Mouse (Mus musculus) kidney, adult 2 months (tissue): ENCODE results near the gene Nup93. TPM values are rescaled to one million over a fixed set of nuclear protein-coding genes. Genes with fewer than 3 reads are reported as not detected.
"Not testable (repeated sequence)": the region's sequence is repeated elsewhere in the genome, so short reads cannot be mapped to it uniquely, and the experiment has no call there.

Experiments used
- DNase-seq: peaks from one replicate; pipeline ENCODE4 v3.0.0; 2021
- H3K27ac ChIP-seq: fragments of 200-500 bp; 2 replicates; pipeline ENCODE4 v1.5.1; 2012; ENCODE audit warnings: low read depth, low read length, control low read depth, inconsistent platforms; ENCODE audit not compliant: insufficient read depth
- H3K27me3 ChIP-seq: fragments of 200-500 bp; replicated peaks from 2 replicates; pipeline ENCODE4 v1.6.1; 2012; ENCODE audit warnings: mild to moderate bottlenecking, moderate library complexity, low read length, inconsistent platforms; ENCODE audit not compliant: control insufficient read depth, insufficient read depth
- H3K36me3 ChIP-seq: fragments of 200-500 bp; 2 replicates; pipeline ENCODE4 v1.6.1; 2012; ENCODE audit warnings: mild to moderate bottlenecking, moderate library complexity, low read length, inconsistent platforms; ENCODE audit not compliant: control insufficient read depth, insufficient read depth
- H3K4me1 ChIP-seq: fragments of 200-500 bp; 2 replicates; pipeline ENCODE4 v1.6.1; 2011; ENCODE audit warnings: low read length; ENCODE audit not compliant: control insufficient read depth, insufficient read depth
- H3K4me3 ChIP-seq: fragments of 200-500 bp; 2 replicates; pipeline ENCODE4 v1.5.1; 2011; ENCODE audit warnings: mild to moderate bottlenecking, low read depth, low read length, control low read depth; ENCODE audit not compliant: insufficient read depth
- CTCF ChIP-seq: fragments of 200-500 bp; conservative IDR thresholded peaks from 2 replicates; pipeline ENCODE4 v1.5.1; 2011; ENCODE audit warnings: low read depth, mild to moderate bottlenecking, control low read depth, low read length, moderate library complexity, mixed read lengths; ENCODE audit not compliant: insufficient read depth, insufficient read length
- POLR2A ChIP-seq: fragments of 200-500 bp; IDR thresholded peaks from one replicate; pipeline ENCODE4 v1.6.1; 2011; ENCODE audit warnings: low read depth, low read length, control low read depth
- WGBS: fragments of 180-500 bp; shearing (Covaris S2); methylation state at CpG from one replicate; pipeline ENCODE4 v1.1.7; 2018; 5-methylcytosine and 5-hydroxymethylcytosine counted together
- polyA plus RNA-seq: library from polyadenylated mRNA; depleted of rRNA; stranded (reverse); fragments of >200 nt; gene quantifications from 2 replicates; pipeline ENCODE4 v1.2.3, GENCODE M21; 2012; rRNA removed

Nup93 gene
- polyA plus RNA-seq, result 11.2 and 11.9 TPM in 2 replicates

GRCm38 (mm10) chr8:94214252-94215173 lies at the start of gene Nup93:
Nup93 (plus strand) TSS chr8:94214564.
- TF ChIP-seq CTCF (no peak), POLR2A (peak; percentile 67)
- Histone ChIP-seq H3K36me3 (no peaks in the 10 kb centered on the region), H3K27me3 (no peaks in the 10 kb centered on the region), H3K4me1 (no peaks in the 10 kb centered on the region), H3K4me3 (peak within 1 kb of the TSS; percentile 76), H3K27ac (peak within 1 kb of the TSS; percentile 5; the same call in 1 of the 2 replicates)
- WGBS, result under 1% methylated on average over 68 of the region's 68 CpGs
- peak; percentile 100 for DNase-seq

- H3K4me1 ChIP-seq, DNase-seq, H3K27ac ChIP-seq, H3K27me3 ChIP-seq, H3K36me3 ChIP-seq, H3K4me3 ChIP-seq: not testable (repeated sequence)
- 87% methylated on average over 8 of the region's 8 CpGs for WGBS
Observed at GRCm38 (mm10) chr8:94165772-94166171, 48.6 kb upstream of the Nup93 start.

GRCm38 (mm10) chr8:94167244-94167643 lies 47.1 kb upstream of the Nup93 start:
- 2% methylated on average over 6 of the region's 6 CpGs for WGBS

GRCm38 (mm10) chr8:94169547-94169946 lies 44.8 kb upstream of the Nup93 start:
- Histone ChIP-seq H3K27ac (no peak overlapping the region), H3K4me3 (no peak overlapping the region), H3K36me3 (no peaks in the 10 kb centered on the region), H3K27me3 (no peaks in the 10 kb centered on the region), H3K4me1 (no peaks in the 10 kb centered on the region)
- DNase-seq, result no peak
- 87% methylated on average over 5 of the region's 5 CpGs for WGBS
- TF ChIP-seq POLR2A, result no peak
- TF ChIP-seq CTCF, result no peak

More at GRCm38 (mm10) chr8:94167244-94167643, 47.1 kb upstream of the Nup93 start:
- peak; percentile 90 for DNase-seq
- H3K4me3 ChIP-seq, result no peak overlapping the region
- H3K4me1 ChIP-seq, result no peaks in the 10 kb centered on the region
- no peaks in the 10 kb centered on the region for H3K36me3 ChIP-seq
- H3K27me3 ChIP-seq, result no peaks in the 10 kb centered on the region
- no peak overlapping the region for H3K27ac ChIP-seq
- TF ChIP-seq POLR2A (no peak), CTCF (peak; percentile 96)

GRCm38 (mm10) chr8:94171321-94171755 lies 43.0 kb upstream of the Nup93 start:
- WGBS, result 34% methylated on average over 10 of the region's 10 CpGs
- H3K4me3 ChIP-seq, result 0 out of 2 replicates have a peak overlapping the region, but pooled peaks have one; percentile 1
- H3K4me1 ChIP-seq, result no peaks in the 10 kb centered on the region
- no peaks in the 10 kb centered on the region for H3K36me3 ChIP-seq
- DNase-seq, result peak; percentile 62
- H3K27me3 ChIP-seq, result no peaks in the 10 kb centered on the region
- TF ChIP-seq POLR2A (no peak), CTCF (no peak)
- no peak overlapping the region for H3K27ac ChIP-seq

- H3K27me3 ChIP-seq, result no peaks in the 10 kb centered on the region
- under 1% methylated on average over 56 of the region's 56 CpGs for WGBS
- peak; percentile 43 for TF ChIP-seq POLR2A
- TF ChIP-seq CTCF, result no peak
- H3K27ac ChIP-seq, result peak within 1 kb of the TSS; percentile 34
- H3K4me1 ChIP-seq, result no peaks in the 10 kb centered on the region
- DNase-seq, result peak; percentile 71
- no peaks in the 10 kb centered on the region for H3K36me3 ChIP-seq
- peak within 1 kb of the TSS; percentile 39 for H3K4me3 ChIP-seq
Observed at GRCm38 (mm10) chr8:94172075-94172808, 42.1 kb upstream of the Nup93 start, which contains the start of gene Mt2. Mt2 (plus strand) TSS chr8:94172664.
